Mouse (Mus musculus) T-cell, adult 2 months (primary cell): ENCODE results near the gene Katnbl1.
"Not testable (repeated sequence)": the region's sequence is repeated elsewhere in the genome, so short reads cannot be mapped to it uniquely, and the experiment has no call there.

Experiments
- DNase-seq: peaks from one replicate; pipeline ENCODE4 v3.0.0; 2022; ENCODE audit warnings: low spot score

The Katnbl1 gene

DNA sequence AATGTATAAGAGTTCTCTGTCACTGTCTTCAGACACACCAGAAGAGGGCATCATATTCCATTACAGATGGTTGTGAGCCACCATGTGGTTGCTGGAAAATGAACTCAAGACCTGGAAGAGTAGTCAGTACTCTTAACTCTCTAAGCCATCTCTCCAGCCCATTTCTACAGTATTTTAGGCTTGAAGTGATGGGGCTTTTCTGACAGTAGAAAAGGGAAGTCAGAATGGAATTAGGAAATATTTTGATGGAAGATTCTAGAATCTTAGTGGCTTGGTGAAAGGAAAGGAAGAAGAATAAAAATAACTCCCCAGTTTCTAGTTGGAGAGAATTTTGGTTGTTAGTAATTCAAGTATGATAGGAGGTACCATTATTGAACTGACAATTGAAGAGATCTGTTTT is 14.9 kb downstream of the Katnbl1 start:
- DNase-seq = no peak

DNA sequence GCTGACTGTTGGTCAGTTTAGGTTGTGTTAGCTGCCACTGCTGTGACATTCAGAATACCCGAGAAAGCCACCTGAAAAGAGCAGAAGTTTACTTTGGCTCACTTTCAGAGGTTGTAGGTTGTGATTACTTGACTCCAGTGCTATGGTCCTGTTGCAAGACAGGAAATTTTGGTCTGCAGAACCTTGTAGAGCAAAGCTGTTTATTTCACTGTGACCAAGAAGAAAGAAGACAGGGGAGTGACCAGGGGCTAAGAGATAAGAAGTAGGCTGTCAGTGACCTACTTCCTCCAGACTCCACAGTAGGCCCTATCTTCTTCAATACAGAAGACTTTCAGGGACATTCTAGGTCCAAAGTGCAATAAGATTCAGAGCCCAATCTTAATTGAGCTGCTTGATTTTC is 17.6 kb downstream of the Katnbl1 start:
- DNase-seq = no peak

DNA sequence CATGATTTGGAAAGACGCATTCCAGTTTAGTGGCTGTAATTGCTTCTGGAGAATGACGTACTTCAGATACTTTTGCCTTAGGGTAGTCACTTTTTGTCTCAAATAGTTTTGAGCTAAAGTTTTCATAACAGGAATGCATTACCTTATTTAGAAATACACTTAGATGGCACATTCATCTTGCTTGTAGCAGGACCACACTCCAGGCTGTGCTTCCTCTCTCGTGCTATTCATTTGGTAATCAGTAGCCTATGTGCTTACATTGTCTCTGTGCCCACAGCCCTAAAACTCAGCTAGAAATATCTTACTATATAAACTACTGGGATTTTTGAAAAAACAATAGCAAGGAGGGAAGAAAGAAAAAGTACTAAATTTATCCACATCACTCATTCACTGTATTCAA is 28.0 kb downstream of the Katnbl1 start:
- DNase-seq = no peak

DNA sequence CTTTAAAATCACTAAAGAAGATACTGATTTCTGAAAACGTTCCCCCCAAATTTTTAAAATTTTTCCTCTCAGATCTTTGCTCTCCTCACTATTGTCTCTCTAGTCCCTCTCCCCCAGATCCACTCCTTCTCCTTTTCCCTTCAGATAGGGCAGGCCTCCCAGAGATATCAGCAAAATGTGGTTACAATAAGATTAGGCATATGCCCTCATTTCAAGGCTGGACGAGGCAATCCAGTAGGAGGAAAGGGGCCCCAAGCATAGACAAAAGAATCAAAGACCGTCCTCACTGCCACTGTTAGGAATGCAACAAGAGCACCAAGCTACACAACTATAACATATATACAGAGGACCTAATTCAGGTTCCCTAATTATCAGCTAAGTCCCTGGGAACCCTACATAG is 46.3 kb downstream of the Katnbl1 start:
- no peak for DNase-seq

DNA sequence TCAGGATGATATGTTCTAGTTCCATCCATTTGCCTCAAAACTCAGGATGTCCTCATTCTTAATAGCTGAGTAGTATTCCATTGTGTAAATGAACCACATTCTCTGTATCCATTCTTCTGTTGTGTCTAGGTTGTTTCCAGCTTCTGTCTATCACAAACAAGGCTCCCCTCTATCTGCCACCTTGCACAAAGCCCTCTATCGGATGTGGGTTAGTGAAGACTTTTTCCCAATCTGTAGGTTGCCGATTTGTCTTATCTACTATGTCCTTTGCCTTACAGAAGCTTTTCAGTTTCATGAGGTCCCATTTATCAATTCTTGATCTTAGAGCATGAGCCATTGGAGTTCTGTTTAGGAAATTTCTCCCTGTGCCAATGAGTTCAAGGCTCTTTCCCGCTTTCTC is 49.5 kb downstream of the Katnbl1 start:
- DNase-seq = not testable (repeated sequence)

DNA sequence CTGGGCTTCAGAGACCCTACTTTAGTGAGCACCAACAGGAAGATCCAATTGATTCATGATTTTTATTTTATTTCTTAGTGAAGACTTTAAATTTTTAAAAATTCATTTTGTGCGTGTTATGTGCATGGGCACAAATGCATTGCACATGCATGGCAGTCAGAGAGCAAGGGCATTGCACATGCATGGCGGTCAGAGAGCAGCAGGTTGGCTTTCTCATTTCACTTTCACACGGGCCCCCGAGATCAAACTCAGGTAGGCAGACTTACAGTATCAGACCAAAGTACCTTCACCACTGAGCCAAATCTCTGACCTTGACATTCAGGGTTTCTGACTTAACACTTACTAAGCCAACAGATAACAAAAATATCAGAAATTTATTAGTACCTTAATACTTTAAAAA is 50.7 kb downstream of the Katnbl1 start:
- no peak for DNase-seq

DNA sequence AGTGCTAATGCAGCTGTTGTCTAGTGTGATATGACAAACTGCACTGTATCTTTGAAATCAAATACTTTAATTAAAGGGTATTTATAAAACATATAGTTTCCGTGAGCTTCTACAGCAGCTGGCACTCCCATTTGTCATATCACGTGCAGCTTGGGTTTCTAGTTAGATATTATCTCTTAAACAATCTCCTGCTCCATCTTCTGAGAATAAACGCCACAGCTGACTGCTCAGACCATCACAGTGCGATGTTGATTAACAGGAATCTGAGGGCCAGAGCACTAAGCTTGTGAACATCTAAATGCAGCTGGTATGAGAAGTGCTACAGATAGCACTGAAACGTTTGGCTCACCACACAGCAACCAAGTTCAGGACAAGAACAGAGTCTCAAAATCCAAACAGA is 51.4 kb downstream of the Katnbl1 start:
- DNase-seq = no peak

DNA sequence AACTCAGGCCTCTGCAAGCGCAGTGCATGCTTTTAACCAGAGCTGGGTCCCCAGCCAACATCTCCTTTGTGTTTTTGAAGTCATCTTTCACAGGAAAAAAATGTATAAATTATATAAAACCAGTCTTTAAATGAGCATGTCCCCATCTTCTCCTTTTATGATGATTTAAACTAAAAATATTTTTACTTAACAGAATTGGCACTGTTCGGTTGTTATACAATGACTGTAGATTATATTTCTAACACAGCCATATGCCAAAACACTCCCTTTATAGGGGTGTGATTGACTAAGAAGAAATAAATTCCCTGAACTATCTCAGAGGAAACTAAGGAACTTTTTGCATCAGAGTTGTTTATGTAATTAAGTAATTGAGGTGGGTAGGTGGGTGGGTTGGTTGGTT is 53.5 kb downstream of the Katnbl1 start:
- DNase-seq = no peak

DNA sequence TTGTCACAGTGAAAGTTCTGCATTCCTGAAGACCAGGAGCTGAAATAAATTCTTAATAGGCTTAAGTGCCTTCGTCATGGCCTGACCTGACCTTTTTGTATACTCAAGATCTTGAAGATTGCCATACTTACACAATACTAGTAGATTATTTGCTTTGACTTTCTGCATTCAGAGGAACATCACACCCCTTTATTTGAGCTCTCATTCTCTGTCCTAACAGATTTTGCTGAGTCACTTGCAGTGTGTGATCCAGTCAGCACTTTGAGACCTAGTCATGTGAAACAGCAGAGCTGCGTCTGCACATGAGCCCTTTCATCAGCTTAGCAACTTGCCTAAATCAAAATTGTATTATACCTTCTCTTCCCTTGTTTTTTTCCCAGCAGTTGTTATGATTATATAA is 54.3 kb downstream of the Katnbl1 start:
- DNase-seq = no peak

DNA sequence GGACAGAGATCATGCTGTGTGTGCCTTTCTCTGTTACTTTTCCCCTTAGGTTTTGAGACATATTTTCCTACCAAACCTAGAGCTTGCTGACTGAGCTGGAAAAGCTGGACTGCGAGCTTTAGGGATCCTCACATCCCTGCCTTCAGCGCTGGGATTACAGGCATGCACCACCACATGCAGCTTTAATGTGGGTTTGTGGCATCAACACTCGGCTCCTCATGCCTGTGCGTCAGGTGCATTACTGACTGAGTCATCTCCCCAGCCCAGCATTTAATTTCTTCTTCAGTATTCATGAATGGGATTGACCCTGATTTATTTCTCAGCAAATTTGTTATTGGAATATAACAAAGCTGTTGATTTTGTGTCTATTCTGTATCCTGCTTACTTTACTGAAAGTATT is 57.3 kb downstream of the Katnbl1 start:
- DNase-seq = no peak

DNA sequence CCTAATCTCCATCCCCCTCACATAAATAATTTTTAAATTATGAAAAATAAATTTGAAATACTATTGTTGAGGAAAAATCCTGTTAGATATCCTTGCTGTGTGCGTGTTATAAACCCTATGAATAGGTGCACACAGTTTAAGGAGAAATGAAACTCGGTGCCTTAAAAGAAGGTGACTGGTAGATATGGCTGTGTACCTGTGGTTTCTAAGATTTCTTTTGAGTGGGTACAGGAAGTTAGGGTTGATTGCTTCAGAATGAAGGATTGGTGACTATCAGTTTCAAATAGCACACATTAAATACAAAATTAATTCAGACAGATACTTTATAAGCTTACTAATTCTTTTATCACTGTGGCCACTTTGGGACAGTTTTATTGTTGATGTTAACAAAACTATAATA is 58.6 kb downstream of the Katnbl1 start:
- DNase-seq = no peak

DNA sequence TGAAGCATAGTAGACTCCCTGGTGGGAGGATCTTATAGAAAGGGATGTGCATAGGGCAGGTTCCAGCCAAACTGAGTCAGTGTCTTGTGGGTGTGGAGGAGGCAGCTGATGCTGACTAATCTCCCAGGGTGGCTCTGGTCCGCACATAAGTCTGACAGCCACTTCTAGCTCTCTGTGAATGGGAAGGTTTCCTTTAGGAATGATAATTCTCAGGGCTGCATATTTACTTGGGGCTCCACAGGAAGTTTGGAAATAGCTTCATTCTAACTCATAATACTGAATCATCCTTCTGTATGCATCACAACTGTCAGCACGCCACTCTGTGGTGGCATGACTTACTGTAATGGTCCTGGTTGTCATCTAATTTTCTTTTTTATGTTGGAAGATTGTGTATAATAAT is 64.5 kb downstream of the Katnbl1 start:
- no peak for DNase-seq

DNA sequence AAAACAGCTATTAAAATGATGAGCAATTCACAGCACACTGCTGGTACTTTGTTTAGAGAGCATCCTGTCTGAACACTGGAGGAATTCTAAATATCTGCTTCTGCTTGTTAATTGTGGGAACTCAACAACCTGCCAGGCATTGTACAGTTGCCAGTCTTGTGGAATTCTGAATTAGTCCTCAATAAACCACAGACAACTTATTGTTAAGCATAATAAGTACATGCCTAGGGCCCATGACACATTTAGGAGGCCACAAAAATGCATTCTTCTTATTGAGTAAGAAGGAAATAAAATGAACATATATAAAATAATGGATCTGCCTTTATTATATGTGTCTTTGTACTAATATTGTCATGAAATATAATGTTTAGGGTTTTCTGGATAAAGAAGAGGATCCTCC is 66.5 kb downstream of the Katnbl1 start:
- DNase-seq = no peak

DNA sequence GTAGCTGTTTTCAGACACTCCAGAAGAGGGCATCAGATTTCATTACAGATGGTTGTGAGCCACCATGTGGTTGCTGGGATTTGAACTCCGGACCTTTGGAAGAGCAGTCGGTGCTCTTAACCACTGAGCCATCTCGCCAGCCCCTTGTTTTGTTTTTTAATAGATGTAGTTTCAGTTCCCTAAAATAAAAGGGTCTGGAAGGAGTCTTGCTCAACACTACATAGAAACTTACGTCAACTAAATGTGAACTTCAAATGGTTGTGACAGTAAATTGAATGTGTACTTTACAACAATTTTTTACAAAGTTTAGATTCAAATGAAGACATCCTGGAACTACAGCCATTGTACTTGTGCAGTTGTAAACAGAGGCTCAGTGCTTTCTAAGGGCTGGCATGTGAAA is 69.0 kb downstream of the Katnbl1 start:
- not testable (repeated sequence) for DNase-seq

DNA sequence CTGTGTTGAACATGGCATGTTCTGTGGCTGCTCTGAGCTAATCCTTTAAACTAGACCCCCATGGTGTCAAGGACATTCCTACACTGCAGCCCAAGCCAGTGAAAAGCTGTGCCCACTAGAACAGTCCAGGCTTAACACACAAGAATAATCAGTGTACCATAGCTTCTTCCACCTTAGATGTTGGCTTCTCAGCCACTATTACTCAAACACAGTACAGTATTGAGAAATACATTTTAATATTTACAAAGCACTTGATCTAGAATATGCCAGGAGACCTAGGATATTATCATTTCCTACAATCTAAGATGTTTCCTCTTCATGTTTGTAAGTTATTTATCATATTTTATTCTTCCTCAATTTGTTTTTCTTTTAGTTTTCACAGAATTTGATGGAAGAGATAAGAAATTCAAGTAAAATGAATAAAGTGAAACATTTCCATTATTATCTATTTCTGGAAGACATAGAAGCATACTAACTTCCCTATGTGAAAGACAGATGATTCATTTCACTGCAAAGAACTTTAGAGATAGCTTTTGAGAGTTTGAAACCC is 69.6 kb downstream of the Katnbl1 start:
- DNase-seq = no peak

DNA sequence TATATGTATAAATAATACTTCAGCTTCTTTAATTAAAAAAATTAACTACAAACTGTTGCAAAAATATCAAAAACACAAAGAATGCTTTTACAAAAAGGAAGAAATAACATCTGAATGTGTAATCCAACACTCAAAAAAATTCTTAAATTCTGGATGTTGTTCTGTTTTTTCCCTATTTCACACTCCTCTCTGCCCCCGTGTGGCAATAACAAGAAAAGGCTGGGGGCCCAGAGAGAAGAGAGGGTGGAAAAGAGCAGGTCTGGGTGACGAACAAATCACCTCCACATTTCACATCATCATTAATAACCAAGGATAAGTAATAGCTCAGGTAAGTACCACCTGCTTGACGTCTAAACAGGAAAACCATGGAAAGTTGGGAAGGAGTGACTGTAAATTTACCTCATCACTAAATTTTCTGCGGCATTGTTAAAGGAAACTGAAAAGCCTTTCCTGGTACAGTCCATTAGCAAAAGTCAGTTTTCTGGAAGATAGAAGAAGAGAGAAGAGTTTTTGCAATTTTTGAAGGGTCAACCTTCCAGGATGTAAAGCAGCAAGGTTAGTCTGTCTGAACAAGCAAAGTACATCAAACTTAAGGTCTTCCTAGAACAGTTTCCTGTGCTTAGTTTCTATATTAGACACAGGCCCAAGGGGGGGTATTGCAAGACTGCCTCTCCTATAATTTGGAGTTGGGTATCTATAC is 70.7 kb downstream of the Katnbl1 start:
- peak; percentile 17 for DNase-seq

DNA sequence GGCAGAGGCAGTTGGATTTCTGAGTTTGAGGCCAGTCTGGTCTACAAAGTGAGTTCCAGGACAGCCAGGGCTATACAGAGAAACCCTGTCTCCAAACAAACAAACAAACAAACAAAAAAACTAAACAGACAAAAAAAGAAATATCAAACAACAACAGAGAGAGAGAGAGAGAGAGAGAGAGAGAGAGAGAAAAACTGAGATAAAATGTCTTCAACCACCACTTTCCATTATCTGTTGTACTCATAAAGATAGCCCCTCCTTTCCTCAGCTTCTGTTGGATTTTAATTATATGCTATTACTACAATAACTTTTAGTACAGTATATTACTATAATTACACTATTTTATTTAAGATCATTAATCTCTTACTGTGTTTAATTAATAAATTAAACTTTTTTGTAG is 73.5 kb downstream of the Katnbl1 start:
- not testable (repeated sequence) for DNase-seq

DNA sequence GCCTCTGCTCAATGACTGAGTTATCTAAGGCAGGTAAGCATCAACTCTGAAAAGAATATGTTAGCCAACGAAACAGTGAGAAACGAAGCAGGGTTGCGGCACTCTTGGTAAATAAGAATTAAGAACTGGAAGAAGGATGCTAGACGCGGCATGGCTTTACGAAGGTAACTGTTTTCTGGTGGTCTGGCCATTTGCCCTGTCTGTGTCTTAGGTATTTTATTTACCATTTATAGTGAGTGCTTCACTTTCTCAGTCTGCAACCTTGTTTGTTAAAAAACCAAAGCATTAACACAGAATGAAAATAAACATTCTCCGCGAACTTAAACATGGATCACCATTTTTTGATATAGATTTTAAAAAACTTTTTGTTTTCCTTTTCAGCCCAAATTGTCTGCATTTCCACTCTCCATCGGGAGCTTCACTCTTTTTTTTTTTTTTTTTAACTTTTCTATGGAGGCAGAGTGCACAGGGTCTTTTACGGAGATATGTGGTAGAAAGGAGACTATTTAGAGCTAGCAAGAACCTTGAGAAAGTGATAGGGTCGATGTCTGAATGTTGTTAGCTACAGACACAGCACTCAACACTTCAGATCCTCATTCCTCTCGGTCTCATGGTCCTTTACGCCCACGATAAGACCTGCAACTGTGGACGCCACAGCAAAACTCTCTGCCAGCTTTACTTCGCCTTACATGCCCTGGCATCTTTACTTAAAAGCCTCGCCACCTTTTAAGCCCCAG is 75.3 kb downstream of the Katnbl1 start:
- DNase-seq = no peak

DNA sequence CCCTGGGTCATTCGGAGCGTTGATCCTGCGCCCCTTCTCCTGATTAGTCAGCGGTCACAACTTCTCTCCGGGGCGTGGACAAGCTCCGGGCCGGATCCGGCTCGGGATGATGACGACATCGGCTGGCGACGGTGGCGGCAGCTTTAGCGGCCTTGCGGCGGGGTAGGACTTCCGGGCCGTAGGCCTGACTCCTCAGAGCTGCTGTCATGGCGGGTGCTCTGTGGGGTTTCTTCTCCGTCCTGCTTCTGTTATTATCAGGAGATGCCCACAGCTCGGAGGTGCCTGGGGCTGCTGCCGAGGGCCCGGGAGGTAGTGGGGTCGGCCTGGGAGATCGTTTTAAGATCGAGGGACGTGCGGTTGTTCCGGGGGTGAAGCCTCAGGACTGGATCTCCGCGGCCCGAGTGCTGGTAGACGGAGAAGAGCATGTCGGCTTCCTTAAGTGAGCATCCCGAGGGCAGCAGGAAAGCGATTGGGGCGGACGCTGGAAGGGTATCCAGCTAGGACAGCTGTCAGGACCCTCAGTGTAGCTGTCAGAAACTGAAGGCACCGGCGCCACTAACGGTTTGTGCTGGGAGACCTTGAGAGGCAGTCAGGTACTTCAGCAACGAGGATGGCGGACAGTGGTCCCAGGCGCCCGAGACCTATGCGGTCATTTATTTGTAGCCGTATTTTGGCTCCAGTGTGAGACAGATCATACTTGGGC is 76.0 kb downstream of the Katnbl1 start, which contains the start of gene Emc7:
Gene Emc7 (plus strand): TSS at position 136 of the 703 bp plus-strand sequence.
- peak; percentile 96 for DNase-seq

DNA sequence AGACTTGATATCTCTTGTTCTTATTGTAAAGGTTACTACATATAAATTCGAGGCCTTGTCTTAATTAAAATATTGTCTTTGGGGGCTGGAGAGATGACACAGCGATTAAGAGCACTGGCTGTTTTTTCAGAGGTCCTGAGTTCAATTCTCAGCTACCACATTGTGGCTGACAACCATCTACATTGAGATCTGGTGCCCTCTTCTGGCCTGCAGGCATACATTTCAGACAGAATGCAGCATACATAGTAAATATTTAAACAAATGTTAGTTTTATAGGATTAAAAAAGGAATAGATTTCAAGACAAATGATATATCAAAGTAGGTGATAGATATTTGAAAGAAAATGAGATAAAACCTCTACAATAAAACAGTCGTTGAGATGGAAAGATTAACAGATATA is 81.5 kb downstream of the Katnbl1 start:
- DNase-seq = no peak
